Mouse (Mus musculus): Measurements from ENCODE around the gene Dph5.

GRCm38 (mm10) chr3:115946272-115946671, 58.6 kb downstream of the Dph5 start:
- TF ChIP-seq CTCF (IDR thresholded peaks at IDR 0.05; ENCODE audit: control insufficient read depth, insufficient read depth, insufficient read length) (no peak), MYOD1 (IDR thresholded peaks at IDR 0.05; ENCODE audit: control insufficient read depth, insufficient read length, low read depth) (no peak), MAX (IDR thresholded peaks at IDR 0.05) (no peak)

Measured in C2C12 (cell line).